Mouse (Mus musculus): Measurements from ENCODE around the gene Slc25a38. TPM values are rescaled to one million over a fixed set of nuclear protein-coding genes. Genes with fewer than 3 reads are reported as not detected.

The Slc25a38 gene
- 15.3 and 20.5 TPM in 2 replicates for total RNA-seq (2017)

DNA sequence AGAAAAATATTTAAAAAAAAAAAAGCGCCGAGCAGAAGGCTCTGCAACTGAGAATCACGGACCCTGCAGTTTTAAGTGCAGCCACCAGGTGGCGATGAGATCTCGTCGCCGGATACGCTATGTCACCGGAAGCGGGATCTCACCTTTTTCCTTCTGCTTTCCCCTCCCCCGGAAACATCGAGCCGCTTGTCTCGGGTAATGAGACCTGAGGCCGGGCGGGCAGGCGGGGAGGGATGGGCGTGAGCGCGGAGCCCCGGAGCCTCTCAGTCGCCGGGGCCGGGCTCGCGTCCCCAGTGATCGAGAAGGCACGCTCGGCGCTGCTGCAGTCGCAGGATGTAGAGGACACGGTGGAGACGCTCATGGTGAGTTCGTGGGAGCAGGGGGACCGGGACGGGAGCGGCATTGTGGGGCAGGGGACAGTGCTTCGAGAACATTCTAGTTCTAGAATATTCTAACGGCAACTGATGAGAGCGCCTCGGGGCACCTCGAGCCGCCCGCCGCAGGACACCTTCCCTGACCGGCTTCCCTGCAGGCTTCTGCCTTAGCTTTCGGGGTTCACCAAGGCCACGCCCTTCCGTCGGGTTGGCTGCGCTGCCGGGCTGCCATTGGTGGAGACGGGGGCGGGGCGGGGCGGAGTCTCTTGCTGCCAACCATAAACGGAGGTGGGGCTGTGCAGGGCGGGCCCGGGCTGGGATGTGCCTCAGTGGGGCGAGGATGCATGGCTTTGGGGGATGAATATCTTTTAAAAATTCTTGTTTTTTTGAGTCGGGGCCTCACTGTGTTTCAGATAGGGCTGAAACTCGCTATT, at the start of gene Slc25a38:
Slc25a38 (plus strand) TSS at position 164 of the 808 bp plus-strand sequence.
- ATAC-seq (replicated peaks in 1 of 2; ENCODE audit: insufficient read depth in 1 of 2, low FRiP score in 2 of 2, low TSS enrichment in 1 of 2, low read depth in 1 of 2, poor library complexity in 2 of 2, severe bottlenecking in 2 of 2), result peak; percentile 96

DNA sequence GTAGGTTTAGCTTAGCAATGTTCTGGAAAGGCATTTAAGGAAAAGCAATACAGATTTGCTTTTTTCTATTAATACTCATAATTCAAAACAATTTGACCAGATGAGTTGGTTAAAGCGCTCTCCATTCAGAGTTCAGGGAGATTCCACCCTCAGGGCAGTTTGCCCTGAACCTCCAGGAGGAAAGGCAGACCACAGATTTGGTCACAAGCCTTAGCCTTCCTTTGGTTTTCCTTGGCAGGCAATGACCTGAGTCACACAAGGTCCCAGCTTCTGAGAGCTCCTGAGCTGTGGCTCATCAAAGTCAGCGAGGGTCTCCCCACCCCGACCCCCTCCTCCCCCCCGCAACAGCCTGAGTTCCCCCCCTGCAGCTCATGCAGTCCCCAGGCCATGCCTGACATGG, 45.9 kb upstream of the Slc25a38 start:
- ATAC-seq (replicated peaks in 1 of 2; ENCODE audit: insufficient read depth in 1 of 2, low FRiP score in 2 of 2, low TSS enrichment in 1 of 2, low read depth in 1 of 2, poor library complexity in 2 of 2, severe bottlenecking in 2 of 2), result no peak

DNA sequence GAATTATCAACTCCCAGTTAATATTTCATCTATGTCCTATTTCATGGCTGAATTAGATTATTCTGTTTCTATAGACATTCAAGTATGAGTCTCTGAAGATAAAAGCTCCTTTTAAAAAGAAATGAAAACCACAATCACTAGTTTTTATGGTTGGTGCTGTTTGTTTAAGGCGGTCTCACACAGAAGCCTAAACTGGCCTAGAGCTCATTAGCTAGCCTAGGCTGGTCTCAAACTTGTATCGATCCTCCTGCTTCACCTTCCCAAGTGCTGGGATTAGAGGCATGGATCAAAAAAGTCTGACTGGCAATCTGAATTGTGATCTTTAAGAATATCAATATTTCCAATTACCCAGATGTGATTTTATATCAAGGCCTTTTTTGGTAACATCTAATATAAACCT, 42.6 kb upstream of the Slc25a38 start:
- ATAC-seq (replicated peaks in 1 of 2; ENCODE audit: insufficient read depth in 1 of 2, low FRiP score in 2 of 2, low TSS enrichment in 1 of 2, low read depth in 1 of 2, poor library complexity in 2 of 2, severe bottlenecking in 2 of 2), result no peak

DNA sequence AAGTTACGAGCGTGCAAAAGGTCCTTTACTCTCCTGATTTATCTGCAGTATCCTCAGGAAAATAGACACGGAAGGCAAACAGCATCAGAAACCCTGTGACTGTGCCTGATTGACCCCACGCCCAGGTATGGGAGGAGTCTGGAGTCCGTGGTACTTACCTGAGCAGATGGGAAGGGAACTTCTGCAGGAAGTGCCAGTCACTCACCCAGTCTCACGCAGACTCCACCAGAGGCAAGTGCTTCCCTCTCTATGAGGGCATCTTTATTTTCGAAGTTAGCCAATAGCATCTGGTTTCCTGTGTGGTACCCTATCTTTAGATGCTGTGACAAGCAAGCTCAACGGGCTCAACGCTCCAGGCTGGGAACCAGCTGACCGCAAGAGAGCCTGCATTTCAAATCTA, 42.1 kb upstream of the Slc25a38 start:
- ATAC-seq (replicated peaks in 1 of 2; ENCODE audit: insufficient read depth in 1 of 2, low FRiP score in 2 of 2, low TSS enrichment in 1 of 2, low read depth in 1 of 2, poor library complexity in 2 of 2, severe bottlenecking in 2 of 2), result peak; percentile 73 to 82

DNA sequence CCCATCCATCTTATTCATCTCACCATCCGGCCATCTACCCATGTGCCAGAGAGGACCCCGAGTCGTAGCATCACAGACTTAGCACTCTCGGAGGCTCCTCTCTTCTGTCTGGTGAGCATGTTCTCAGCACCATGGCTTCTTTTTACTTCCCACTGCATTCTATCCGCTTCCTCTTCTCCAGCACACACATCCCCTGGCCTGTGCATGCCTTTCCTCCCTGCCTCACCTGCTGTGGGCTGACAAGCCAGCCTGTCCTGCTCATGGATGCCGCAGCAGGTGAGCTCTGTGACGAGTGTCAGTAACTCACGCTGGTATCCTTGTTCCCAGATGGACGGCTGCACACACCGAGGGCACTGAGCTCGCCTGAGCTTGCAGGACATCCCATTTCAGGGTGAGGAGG, 40.4 kb upstream of the Slc25a38 start, which contains the start of gene Cx3cr1:
Cx3cr1 (minus strand) TSS at position 101 of the 400 bp plus-strand sequence.
- ATAC-seq (replicated peaks in 1 of 2; ENCODE audit: insufficient read depth in 1 of 2, low FRiP score in 2 of 2, low TSS enrichment in 1 of 2, low read depth in 1 of 2, poor library complexity in 2 of 2, severe bottlenecking in 2 of 2), result no peak

DNA sequence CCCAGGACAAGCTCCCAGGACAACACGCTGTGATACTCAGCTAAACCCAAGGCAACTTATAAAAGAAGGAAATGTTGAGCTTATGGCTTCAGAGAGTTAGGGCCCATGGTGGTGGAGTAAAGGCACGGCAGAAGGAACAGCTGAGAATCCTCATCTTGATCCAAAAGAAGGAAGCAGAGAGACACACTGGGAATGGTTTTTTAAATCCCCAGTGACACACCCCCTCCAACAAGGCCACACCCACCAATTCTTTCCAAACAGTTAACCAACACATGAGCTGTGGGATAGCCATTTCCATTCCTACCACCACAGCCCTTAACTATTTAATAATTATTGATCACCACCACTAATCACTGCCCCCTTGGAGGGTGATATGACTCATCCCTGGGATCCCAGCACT, 38.9 kb upstream of the Slc25a38 start:
- no peak for ATAC-seq (replicated peaks in 1 of 2; ENCODE audit: insufficient read depth in 1 of 2, low FRiP score in 2 of 2, low TSS enrichment in 1 of 2, low read depth in 1 of 2, poor library complexity in 2 of 2, severe bottlenecking in 2 of 2)

DNA sequence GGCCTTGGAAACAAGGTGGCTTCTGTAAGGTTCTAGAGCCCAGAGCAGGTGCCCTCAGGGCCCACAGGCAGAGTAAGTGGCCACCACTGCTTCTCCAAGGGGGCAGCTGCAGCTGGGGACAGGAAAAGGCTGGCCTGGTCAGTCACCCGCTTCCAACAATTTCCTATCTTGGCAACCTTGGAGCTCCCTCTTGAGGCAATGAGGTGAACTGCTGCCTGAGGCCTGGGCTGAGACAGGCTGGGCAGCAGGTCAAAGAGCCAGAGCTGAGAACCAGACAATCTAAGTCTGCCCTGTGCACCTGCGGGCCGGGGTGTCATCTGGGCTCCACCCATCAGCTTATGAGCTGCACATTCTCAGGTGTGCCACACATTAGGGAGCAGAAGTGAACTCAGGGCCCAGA, 37.0 kb upstream of the Slc25a38 start:
- peak; percentile 68 to 71; a peak in 2 of 4 replicates for ATAC-seq (replicated peaks in 1 of 2; ENCODE audit: insufficient read depth in 1 of 2, low FRiP score in 2 of 2, low TSS enrichment in 1 of 2, low read depth in 1 of 2, poor library complexity in 2 of 2, severe bottlenecking in 2 of 2)

DNA sequence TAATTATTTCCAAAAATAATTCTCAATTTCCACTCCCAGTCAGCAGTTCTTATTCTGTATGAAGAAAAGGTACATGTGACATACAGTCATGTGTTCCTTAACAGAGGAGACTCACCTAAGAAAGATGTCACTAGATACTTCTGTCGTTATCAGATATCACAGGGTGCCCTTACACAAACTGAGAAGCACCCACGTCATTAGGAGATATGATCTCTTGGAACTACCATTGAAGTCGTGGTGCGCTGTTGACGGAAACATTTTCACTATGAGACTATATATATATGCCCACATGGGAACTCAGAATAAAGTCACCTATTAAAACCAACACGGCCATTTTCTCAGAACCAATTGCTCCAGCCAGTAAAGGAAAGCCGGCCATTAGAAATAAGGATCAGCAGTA, 35.7 kb upstream of the Slc25a38 start:
- no peak for ATAC-seq (replicated peaks in 1 of 2; ENCODE audit: insufficient read depth in 1 of 2, low FRiP score in 2 of 2, low TSS enrichment in 1 of 2, low read depth in 1 of 2, poor library complexity in 2 of 2, severe bottlenecking in 2 of 2)

DNA sequence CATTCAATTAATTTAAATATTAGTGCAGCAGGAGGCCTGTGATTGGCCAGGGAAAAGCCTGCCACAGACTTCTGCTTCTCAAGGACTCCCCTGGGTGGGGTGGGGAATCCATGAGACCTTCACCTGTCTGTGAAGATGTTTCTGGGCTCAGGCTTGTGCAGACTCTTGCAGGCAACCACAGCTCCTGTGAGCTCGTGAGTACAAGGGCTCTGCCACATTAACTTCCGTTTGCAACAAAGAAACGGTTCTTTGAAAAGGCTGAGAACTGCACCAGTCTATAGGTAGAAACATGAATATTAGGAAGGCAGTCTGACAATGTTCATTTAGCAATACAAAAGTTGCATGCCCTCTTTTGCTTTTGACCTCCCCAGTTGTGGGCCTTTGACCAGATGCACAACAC, 31.9 kb upstream of the Slc25a38 start:
- ATAC-seq (replicated peaks in 1 of 2; ENCODE audit: insufficient read depth in 1 of 2, low FRiP score in 2 of 2, low TSS enrichment in 1 of 2, low read depth in 1 of 2, poor library complexity in 2 of 2, severe bottlenecking in 2 of 2), result no peak

DNA sequence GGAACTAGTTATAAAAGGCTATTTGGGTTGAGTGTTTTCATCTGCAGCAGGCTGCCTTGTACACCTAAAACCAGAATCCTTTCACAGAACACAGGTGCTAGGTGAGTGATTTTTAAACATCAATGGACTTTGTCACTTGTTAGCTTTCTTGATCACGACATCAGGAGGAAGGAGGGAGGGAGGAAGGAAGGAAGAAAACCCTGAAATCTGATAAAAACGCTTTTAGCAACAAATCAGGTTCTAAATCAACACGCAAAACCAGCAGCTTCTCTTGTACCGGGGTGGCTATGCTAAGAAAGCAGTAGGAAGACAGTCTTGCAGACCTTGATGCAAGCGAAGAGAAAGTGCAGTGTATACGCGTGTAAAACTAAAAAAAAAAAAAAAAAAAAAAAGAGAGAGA, 30.3 kb upstream of the Slc25a38 start:
- ATAC-seq (replicated peaks in 1 of 2; ENCODE audit: insufficient read depth in 1 of 2, low FRiP score in 2 of 2, low TSS enrichment in 1 of 2, low read depth in 1 of 2, poor library complexity in 2 of 2, severe bottlenecking in 2 of 2), result no peak

DNA sequence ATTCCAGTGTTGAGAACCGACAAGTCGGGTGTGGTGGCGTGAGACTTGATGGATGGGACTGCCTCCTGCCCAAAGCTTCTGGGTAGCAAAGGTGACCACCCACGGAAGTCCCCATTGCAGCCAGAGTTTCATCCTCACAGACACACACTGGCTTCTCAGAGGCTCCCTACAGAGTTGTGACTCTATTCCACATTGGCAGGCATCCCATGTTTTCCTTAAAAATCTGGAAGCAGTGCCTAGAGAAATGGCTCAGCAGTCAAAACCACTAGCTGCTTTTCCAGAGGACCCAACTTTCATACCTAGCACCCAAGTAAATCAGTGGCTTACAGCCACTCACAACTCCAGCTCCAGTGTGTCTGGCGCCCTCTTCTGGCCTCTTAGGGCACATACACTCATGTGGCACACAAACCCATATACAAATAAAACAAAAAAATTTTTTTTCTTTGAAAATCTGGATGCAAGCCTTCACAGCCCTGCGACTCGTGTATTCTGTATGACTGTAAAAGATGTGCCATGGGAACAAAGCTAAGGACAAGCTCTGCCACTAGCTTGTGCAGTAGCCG, 29.5 kb upstream of the Slc25a38 start:
- no peak for ATAC-seq (replicated peaks in 1 of 2; ENCODE audit: insufficient read depth in 1 of 2, low FRiP score in 2 of 2, low TSS enrichment in 1 of 2, low read depth in 1 of 2, poor library complexity in 2 of 2, severe bottlenecking in 2 of 2)

DNA sequence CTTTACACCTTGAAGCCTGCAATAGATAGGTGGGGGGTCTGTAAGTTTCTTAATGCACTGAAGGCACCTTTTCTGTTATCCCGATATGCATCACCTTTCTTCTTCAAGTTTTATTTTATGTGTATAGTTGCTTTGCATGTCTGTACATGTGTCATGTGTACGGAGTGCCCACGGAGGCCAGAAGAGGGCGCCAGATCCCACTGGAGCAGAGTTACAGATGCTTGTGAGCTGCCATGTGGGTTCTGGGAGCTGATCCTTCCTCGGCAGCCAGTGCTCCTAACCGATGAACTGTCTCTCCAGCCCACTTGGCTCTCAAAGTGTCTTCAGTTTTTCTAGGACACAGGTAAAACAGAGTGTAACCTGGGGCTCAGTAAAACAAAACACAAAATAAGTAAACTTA, 28.9 kb upstream of the Slc25a38 start:
- no peak for ATAC-seq (replicated peaks in 1 of 2; ENCODE audit: insufficient read depth in 1 of 2, low FRiP score in 2 of 2, low TSS enrichment in 1 of 2, low read depth in 1 of 2, poor library complexity in 2 of 2, severe bottlenecking in 2 of 2)

DNA sequence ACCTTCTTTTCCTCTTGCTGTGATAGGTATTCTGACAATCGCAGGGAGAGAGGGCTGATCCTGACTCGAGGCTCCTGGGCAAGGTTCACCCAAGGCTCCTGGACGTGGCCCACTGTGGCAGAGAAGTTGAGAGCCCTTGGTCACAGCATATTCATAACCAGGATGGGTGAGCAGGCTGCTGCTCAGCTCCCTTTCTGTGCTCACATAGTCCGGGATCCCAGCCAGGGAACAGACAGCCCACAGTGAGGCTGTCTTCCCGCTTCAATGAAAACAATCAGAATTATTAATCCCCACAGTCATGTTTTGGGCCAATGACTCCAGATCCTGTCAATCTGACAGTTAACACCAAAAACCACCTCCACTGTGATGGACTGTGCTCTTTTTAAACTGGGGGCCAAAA, 28.2 kb upstream of the Slc25a38 start:
- no peak for ATAC-seq (replicated peaks in 1 of 2; ENCODE audit: insufficient read depth in 1 of 2, low FRiP score in 2 of 2, low TSS enrichment in 1 of 2, low read depth in 1 of 2, poor library complexity in 2 of 2, severe bottlenecking in 2 of 2)

DNA sequence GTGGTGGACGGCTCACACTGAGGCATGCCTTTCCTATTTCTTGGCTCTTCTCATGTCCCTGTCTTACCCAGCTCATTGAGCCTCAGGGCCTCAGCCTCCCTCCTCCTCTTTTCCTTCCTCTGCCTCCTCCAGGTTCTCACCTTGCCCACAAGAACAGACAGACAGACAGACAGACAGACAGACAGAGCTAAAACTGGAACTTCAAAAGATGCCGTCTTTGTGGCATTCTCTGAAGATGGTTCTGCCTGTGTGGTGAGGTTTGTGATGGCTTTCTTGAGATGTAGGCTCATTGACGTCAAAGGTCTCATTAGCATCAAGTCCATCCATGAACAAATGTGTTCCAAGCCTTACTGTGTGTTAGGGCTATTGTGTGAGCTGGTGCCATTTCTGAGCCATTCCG, 27.5 kb upstream of the Slc25a38 start:
- ATAC-seq (replicated peaks in 1 of 2; ENCODE audit: insufficient read depth in 1 of 2, low FRiP score in 2 of 2, low TSS enrichment in 1 of 2, low read depth in 1 of 2, poor library complexity in 2 of 2, severe bottlenecking in 2 of 2), result no peak

DNA sequence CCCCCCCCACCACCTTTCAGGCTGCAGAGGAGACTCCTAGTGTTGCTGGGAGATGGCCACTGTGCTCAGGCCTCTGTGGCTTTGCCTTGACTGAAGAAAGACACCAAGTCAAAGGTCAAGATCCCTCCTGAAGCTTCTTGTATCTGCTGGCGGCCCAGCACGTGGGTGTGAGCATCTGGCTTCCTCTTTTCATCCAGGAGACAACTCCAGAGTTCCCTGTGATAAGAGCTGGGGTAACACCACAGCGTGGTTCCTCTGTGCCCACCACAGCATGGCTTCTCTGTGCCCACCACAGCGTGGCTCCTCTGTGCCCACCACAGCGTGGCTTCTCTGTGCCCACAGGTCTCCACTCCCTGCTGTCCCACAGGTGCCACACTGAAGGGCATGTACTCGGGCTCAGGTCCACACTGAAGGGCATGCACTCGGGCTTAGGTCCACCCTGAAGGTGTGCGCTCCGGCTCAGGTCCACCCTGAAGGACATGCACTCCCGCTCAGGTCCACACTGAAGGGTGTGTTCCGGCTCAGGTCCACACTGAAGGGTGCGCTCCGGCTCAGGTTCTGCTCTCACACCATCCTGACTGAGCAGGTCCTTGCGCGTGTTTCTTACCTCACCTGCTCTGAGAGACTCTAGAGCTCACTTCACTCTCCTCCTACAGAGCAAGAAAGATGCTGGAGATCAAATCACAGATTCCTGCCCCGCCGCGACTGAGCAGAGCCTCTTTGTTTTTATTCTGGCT, 26.8 kb upstream of the Slc25a38 start:
- peak; percentile 27 to 48; a peak in 3 of 4 replicates for ATAC-seq (replicated peaks in 1 of 2; ENCODE audit: insufficient read depth in 1 of 2, low FRiP score in 2 of 2, low TSS enrichment in 1 of 2, low read depth in 1 of 2, poor library complexity in 2 of 2, severe bottlenecking in 2 of 2)

DNA sequence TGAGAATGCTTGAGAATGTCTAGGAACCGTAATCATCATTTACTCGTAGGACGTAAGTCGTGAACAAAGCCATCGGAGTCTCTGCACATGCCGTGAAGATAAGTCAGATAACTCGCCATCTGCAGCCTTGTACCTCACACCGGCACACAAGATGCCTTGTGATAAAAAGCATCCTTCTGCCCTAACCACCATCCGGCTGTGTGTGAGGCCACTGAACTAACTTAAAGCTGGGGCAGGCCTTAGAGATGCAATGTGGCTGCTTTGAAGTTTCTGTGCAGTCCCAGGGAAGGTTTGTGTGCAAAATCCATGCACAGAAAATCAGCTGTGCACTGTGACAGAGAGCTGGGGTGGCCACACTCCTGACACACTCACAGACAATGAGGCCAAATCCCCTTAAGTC, 25.8 kb upstream of the Slc25a38 start:
- no peak for ATAC-seq (replicated peaks in 1 of 2; ENCODE audit: insufficient read depth in 1 of 2, low FRiP score in 2 of 2, low TSS enrichment in 1 of 2, low read depth in 1 of 2, poor library complexity in 2 of 2, severe bottlenecking in 2 of 2)

DNA sequence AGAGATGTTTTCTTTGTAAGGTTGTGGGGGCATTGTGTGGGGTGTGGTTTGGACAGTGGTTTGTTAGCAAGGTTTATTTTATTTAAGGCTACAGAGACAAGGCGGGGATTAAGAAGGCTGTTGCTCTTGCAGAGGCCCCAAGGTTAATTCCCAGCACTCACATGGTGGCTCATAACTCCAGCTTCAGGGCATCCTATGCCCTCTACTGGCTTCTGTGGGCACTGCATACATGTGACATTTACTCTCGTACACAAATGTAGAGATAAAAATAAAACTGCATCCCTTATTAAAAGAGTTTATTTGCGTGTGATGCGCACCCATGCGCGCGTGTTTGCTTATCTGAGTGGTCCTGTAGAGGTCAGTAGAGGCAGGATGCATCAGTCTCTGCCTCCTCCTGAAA, 21.0 kb upstream of the Slc25a38 start:
- no peak for ATAC-seq (replicated peaks in 1 of 2; ENCODE audit: insufficient read depth in 1 of 2, low FRiP score in 2 of 2, low TSS enrichment in 1 of 2, low read depth in 1 of 2, poor library complexity in 2 of 2, severe bottlenecking in 2 of 2)

DNA sequence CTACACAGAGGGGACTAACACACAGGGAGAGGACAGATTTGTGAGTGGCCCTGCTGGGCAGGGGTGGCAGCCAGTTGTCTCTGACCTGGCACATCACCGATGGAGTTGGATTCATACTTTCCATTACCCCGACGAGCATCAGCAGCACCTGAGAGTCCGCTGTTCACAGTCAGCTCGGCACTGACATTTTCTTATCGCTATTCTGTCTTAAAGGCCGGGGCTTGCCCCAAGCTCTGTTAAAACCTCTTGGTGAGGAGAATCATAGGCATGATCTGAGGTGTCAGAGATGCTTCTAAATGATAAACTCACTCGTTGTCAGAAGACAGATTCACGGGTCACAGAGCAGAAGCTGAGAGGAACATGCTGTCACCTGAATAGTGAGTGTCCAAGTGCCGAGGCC, 19.1 kb upstream of the Slc25a38 start:
- ATAC-seq (replicated peaks in 1 of 2; ENCODE audit: insufficient read depth in 1 of 2, low FRiP score in 2 of 2, low TSS enrichment in 1 of 2, low read depth in 1 of 2, poor library complexity in 2 of 2, severe bottlenecking in 2 of 2), result no peak
